Mouse (Mus musculus) limb, embryonic 11.5 days (tissue): ENCODE data around the gene Entpd8. TPM values are rescaled to one million over a fixed set of nuclear protein-coding genes. Genes with fewer than 3 reads are reported as not detected.

Experiments
- ATAC-seq: fragments of 200-750 bp; cut with Nextera tagmentation; 2 replicates; pipeline ENCODE4 v1.8.0; 2017; ENCODE audit warnings: low read depth; ENCODE audit not compliant: insufficient number of reproducible peaks, low FRiP score, low TSS enrichment
- DNase-seq: peaks from one replicate; pipeline ENCODE4 v3.0.0-alpha.2; 2015; ENCODE audit warnings: low spot score
- H3K27ac ChIP-seq: fragments of 300-500 bp; sonication (generic); replicated peaks from 2 replicates; pipeline ENCODE4 v1.5.1; 2014; ENCODE audit warnings: low read depth, mild to moderate bottlenecking, low read length
- H3K27me3 ChIP-seq: fragments of 300-500 bp; sonication (generic); 2 replicates; pipeline ENCODE4 v1.6.1; 2014; ENCODE audit warnings: mild to moderate bottlenecking, low read length, mixed read lengths; ENCODE audit not compliant: control insufficient read depth, insufficient read depth
- H3K36me3 ChIP-seq: fragments of 300-500 bp; sonication (generic); 2 replicates; pipeline ENCODE4 v1.6.1; 2014; ENCODE audit warnings: mild to moderate bottlenecking, low read length, moderate library complexity, mixed read lengths; ENCODE audit not compliant: control insufficient read depth, insufficient read depth
- H3K4me1 ChIP-seq: fragments of 300-500 bp; sonication (generic); 2 replicates; pipeline ENCODE4 v1.6.1; 2014; ENCODE audit warnings: low read length, mixed read lengths; ENCODE audit not compliant: control insufficient read depth, insufficient read depth
- H3K4me2 ChIP-seq: fragments of 300-500 bp; sonication (generic); 2 replicates; pipeline ENCODE4 v1.6.1; 2014; ENCODE audit warnings: low read depth, mild to moderate bottlenecking, moderate library complexity; ENCODE audit not compliant: severe bottlenecking
- H3K4me3 ChIP-seq: fragments of 300-500 bp; sonication (generic); 2 replicates; pipeline ENCODE4 v1.5.1; 2014; ENCODE audit warnings: low read depth, low read length
- H3K9ac ChIP-seq: fragments of 300-500 bp; sonication (generic); 2 replicates; pipeline ENCODE4 v1.6.1; 2014; ENCODE audit warnings: mild to moderate bottlenecking, low read length
- H3K9me3 ChIP-seq: fragments of 300-500 bp; sonication (generic); 2 replicates; pipeline ENCODE4 v1.6.1; 2016; ENCODE audit warnings: low read length; ENCODE audit not compliant: control insufficient read depth
- WGBS: fragments of 180-500 bp; shearing (Covaris S2); extraction: QIAGEN DNeasy Blood & Tissue Kit; methylation state at CpG from one replicate; pipeline ENCODE4 v1.1.7; 2014; 5-methylcytosine and 5-hydroxymethylcytosine counted together
- polyA plus RNA-seq: library from polyadenylated mRNA; unstranded; fragments of >200 nt; fragmentation: Nextera tagmentation; extraction: Ambion mirVana; gene quantifications from 2 replicates; pipeline ENCODE4 v1.2.1, GENCODE M21; 2014

Entpd8 gene
- polyA plus RNA-seq, 1 experiment from 2014 or later = not detected

DNA sequence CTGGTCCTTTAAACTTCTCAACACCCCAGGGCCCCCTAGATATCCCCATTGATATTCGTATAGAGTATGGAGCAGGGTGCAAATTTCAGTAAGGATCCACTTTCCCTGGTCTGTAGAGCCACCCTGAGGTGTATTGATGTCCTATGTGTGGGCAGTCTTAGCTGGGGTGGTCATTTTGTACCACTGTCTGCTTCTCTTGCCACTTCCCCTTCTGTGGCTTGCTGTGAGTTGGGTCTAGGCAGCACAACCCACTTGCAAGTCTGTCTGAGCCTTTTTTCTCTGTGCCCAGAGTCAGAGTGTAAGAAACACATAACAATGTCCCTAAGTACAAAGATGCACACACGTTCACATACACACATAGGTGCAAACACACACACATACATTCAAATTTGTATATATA, 34.2 kb downstream of the Entpd8 start:
- ATAC-seq (no peak), DNase-seq (no peak)
- H3K27me3 ChIP-seq = no peaks in the 10 kb centered on the region
- no peak overlapping the region for H3K4me3 ChIP-seq
- H3K9ac ChIP-seq = no peak overlapping the region
- H3K4me1 ChIP-seq = no peaks in the 10 kb centered on the region
- H3K4me2 ChIP-seq = no peak overlapping the region
- H3K27ac ChIP-seq = no peak overlapping the region
- 71% methylated on average over 2 of the region's 2 CpGs for WGBS
- H3K36me3 ChIP-seq = no peaks in the 10 kb centered on the region
- no peaks in the 10 kb centered on the region for H3K9me3 ChIP-seq

DNA sequence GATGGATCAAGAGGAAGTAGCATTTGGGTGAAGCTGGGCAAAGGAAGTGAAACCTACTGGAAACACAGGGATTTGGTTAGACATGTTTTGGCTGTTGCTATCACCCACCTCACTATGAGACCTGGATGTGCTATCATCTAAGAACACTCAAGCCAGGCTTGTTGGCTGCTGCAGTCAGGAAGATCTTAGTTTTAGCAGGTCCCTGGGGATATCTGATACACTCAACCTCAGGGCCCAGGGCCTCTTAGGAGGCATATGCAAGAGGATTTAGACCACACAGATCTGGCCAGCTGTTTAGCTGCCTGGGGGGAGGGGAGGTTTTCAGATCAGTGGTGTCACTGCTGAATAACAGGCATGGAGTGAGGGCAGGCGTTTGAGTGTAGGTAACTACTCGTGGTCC, 35.3 kb downstream of the Entpd8 start:
- Histone ChIP-seq H3K4me1 (no peaks in the 10 kb centered on the region), H3K27me3 (no peaks in the 10 kb centered on the region), H3K9ac (no peak overlapping the region), H3K27ac (no peak overlapping the region), H3K4me2 (no peak overlapping the region), H3K4me3 (no peak overlapping the region), H3K36me3 (no peaks in the 10 kb centered on the region), H3K9me3 (no peaks in the 10 kb centered on the region)
- no peak for ATAC-seq
- DNase-seq = no peak
- WGBS = 62% methylated on average over 2 of the region's 2 CpGs

DNA sequence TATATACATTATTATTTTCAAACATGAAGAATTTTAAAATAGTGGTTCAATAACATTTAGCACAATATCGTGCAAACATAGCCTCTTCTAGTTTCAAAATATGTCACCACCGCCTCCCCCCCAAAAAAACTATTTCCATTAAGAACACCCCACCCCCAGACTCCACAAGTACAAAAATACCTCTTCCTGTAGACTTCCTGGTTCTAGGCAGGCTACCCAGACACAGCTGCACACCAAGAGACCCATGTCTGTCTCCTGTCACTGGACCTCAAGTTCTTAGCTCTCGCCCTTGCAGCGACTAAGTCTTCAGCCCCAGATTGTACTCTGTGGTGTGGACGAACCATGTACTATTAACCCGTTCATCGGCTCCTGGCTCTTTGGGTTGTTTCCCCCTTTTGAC, 40.9 kb downstream of the Entpd8 start:
- H3K27ac ChIP-seq = no peak overlapping the region
- H3K27me3 ChIP-seq = no peaks in the 10 kb centered on the region
- ATAC-seq = no peak
- H3K9me3 ChIP-seq = no peaks in the 10 kb centered on the region
- H3K36me3 ChIP-seq = no peaks in the 10 kb centered on the region
- DNase-seq = no peak
- WGBS = 75% methylated on average over 7 of the region's 7 CpGs
- no peak overlapping the region for H3K4me2 ChIP-seq
- no peak overlapping the region for H3K9ac ChIP-seq
- 0 out of 2 replicates have a peak, but pooled peaks cover 2% of the 10 kb centered on the region for H3K4me1 ChIP-seq
- H3K4me3 ChIP-seq = no peak overlapping the region

DNA sequence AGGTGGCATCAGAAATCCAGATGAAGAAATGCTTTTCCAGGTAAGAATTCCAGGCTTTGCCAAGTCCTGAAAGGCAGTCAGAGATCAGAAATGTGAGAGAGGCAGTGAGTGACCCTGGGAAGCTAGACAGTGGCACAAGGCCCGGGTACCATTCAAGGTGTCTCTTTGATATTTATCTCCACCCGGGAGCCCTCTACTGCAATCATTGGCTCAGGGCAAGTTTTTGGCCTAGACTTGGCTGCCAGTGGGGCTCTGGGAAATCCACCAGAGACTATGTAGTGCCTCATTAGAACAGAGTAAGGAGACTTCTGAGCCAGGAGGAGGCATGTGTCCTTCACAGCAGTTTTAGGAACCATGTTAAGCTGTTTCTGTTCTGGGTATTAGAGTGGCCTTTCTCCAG, 42.6 kb downstream of the Entpd8 start:
- 64% methylated on average over 2 of the region's 2 CpGs for WGBS
- DNase-seq (no peak), ATAC-seq (no peak)

DNA sequence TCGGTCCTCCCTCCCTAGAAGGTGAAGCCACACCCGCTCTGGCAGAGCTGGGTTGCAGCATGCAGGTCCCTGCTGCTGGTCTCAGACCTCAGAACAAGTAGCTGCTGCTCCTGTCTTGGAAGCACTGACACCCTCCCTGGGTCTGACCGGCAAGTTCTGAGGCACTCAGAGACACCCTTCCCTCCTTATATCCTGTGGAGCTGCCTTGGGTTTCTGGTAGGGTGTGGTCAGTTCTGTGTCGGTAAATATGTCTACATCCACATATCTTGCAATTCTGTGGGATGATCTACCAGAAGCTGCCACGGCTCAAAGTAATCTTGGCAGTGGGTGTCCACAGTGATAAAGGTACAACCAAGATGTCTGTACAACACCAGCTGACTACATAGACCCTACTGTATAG, 43.4 kb downstream of the Entpd8 start:
- Histone ChIP-seq H3K27ac (no peak overlapping the region), H3K4me1 (0 out of 2 replicates have a peak, but pooled peaks cover 2% of the 10 kb centered on the region), H3K27me3 (no peaks in the 10 kb centered on the region), H3K36me3 (no peaks in the 10 kb centered on the region), H3K9ac (no peak overlapping the region), H3K4me3 (no peak overlapping the region), H3K4me2 (no peak overlapping the region), H3K9me3 (no peaks in the 10 kb centered on the region)
- ATAC-seq (no peak), DNase-seq (no peak)
- WGBS = 82% methylated on average over 5 of the region's 5 CpGs

More for the DNA sequence above, 42.6 kb downstream of the Entpd8 start:
- Histone ChIP-seq H3K36me3 (no peaks in the 10 kb centered on the region), H3K27ac (no peak overlapping the region), H3K4me3 (no peak overlapping the region), H3K4me2 (no peak overlapping the region), H3K9ac (no peak overlapping the region), H3K9me3 (no peaks in the 10 kb centered on the region), H3K27me3 (no peaks in the 10 kb centered on the region), H3K4me1 (0 out of 2 replicates have a peak, but pooled peaks cover 2% of the 10 kb centered on the region)

DNA sequence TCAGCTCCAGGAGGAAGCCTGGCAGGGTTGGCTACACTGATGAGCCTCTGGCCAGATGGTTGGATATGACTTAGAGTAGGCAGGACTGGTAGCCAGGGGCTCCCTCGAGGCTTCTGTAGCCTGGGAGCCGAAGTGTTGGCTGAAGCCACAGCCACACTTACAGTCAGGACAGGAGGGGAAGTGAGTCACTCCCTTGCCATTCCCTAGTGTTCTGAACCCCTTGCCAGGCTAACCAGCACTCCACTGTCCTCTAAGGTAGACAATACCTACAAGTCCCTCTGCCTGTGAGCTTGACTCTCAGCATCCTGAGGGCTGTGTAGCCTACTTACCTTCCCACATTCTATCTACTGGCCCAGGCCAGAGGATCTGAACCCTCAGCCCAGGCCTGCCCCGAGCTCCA, 44.3 kb downstream of the Entpd8 start:
- 73% methylated on average over 3 of the region's 3 CpGs for WGBS
- H3K9ac ChIP-seq = no peak overlapping the region
- H3K4me3 ChIP-seq = no peak overlapping the region
- H3K27ac ChIP-seq = no peak overlapping the region
- no peaks in the 10 kb centered on the region for H3K9me3 ChIP-seq
- ATAC-seq = no peak
- H3K4me1 ChIP-seq = 0 out of 2 replicates have a peak, but pooled peaks cover 2% of the 10 kb centered on the region
- DNase-seq = no peak
- no peaks in the 10 kb centered on the region for H3K27me3 ChIP-seq
- no peak overlapping the region for H3K4me2 ChIP-seq
- H3K36me3 ChIP-seq = no peaks in the 10 kb centered on the region

DNA sequence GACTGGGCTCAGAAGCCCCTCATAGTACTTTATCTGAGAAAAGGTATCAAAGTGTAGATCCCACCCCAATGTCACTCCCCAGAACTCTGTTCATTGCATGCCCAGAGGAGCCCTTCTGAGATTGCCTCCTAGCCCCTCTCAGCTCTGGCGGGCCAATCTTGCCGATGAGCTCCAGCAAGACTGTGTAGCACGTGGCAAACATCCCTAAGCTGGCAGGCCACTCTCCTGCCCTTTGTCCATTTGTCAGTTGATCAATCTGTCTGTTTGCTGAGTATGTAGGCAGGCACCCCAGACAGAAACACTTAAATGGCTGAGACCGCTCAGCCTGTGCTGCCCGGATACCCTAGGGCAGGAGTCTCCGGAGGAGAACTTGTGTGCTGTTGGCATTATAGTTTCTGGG, 45.0 kb downstream of the Entpd8 start:
- Histone ChIP-seq H3K4me3 (no peak overlapping the region), H3K9me3 (no peaks in the 10 kb centered on the region), H3K4me2 (no peak overlapping the region), H3K27ac (no peak overlapping the region; the same call in 1 of the 2 replicates), H3K9ac (no peak overlapping the region), H3K27me3 (no peaks in the 10 kb centered on the region), H3K4me1 (0 out of 2 replicates have a peak, but pooled peaks cover 2% of the 10 kb centered on the region), H3K36me3 (no peaks in the 10 kb centered on the region)
- WGBS = 88% methylated on average over 6 of the region's 6 CpGs
- ATAC-seq (no peak), DNase-seq (no peak)

DNA sequence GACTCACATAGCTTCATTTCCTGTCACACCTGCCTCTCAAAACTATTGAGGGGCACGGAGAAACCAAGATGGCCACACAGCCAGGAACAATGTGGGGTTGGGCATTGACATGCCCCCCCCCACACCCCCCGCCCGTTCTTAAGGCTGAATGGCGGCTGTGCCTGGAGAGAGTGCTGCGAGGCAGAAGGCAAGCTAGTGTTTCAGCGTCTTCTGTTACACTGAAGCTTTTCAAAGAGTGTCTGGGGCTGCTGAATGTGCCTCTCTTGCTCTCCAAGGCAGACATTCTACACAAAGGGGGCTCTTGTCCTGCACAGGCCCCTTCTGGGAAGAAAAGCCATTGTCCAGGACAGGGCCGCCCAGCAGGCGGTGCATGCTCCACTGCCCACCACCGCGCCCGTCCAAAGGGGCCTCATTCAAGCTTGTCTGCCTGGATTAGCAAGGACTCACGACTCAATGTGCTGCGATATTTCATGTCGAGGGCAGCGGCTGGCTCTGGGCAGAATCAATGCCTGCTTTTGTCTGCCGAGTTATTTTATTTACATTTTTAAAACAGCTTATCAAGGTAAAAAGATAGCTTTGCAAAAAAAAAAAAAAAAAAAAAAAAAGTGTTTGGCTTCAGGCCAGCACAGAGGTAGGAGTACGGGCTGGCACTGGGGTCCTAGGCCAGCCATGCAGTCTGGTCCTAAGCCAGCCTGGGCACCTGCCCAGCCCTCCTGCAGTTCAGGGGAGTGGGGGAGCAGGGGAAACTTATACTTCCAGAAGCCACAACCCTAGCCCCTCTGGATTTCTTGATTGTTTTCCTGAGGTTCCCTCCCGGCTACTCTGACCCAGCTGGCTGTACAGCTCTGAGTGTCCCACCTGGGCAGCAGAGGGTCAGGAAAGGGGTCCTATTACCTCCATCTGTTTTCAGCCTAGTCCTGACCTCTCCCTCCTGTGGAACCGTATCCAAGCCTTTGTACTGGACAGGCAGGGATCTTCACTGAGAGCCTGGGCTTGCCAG, 46.2 kb downstream of the Entpd8 start:
- Histone ChIP-seq H3K4me1 (0 out of 2 replicates have a peak, but pooled peaks cover 2% of the 10 kb centered on the region), H3K27ac (peak overlapping the region; percentile 67), H3K4me3 (no peak overlapping the region), H3K36me3 (no peaks in the 10 kb centered on the region), H3K9ac (peak overlapping the region; percentile 43; the same call in 1 of the 2 replicates), H3K27me3 (no peaks in the 10 kb centered on the region), H3K4me2 (no peak overlapping the region), H3K9me3 (no peaks in the 10 kb centered on the region)
- DNase-seq (peak; percentile 43), ATAC-seq (peak; percentile 60)
- 66% methylated on average over 19 of the region's 19 CpGs for WGBS
